Mouse (Mus musculus): Measurements from ENCODE around the gene Ptms.

DNA sequence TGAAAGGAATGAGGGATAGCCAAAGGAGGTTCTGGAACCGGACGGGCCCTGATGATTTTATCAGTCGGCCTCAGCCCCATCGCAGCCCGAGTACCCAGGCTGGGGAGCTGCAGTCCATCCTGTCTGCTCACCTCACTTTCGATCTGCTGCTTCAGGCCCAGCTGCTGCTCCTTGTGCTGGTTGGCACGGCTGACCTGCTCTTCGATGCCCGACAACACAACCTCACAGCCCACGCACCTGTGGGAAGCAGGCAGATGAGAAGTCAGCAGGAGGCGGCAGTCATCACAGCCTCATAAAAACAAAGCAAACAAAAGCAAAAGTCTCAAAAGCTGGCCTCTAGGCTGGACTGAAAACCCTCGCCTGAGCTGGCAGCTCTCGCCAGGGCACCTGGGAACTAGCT, 40.1 kb upstream of the Ptms start:
- no peak for TF ChIP-seq GATA1 (IDR thresholded peaks at IDR 0.05; ENCODE audit: low read length)
- no peak for TF ChIP-seq TAL1 (IDR thresholded peaks at IDR 0.05; ENCODE audit: low read length)
